Mouse (Mus musculus) forebrain, embryonic 16.5 days (tissue): ENCODE measurements at regions not wholly inside any gene's neighbourhood (a gene's known extent, or its start where the extent isn't known, plus 50 kb on each side); places are given as distances from the start of the nearest gene placed in this dataset.
A peak's percentile ranks its signal among the peaks of the same experiment; 100 is the strongest.
"Not testable (repeated sequence)": the region's sequence is repeated elsewhere in the genome, so short reads cannot be mapped to it uniquely, and the experiment has no call there.

Experiments
- ATAC-seq: fragments of 200-750 bp; cut with Nextera tagmentation; 2 replicates; pipeline ENCODE4 v1.8.0; 2017; ENCODE audit warnings: mild to moderate bottlenecking, moderate library complexity
- H3K27ac ChIP-seq: fragments of 300-500 bp; sonication (generic); 2 replicates; pipeline ENCODE4 v1.5.1; 2014; ENCODE audit warnings: low read length, control low read depth
- H3K27me3 ChIP-seq: fragments of 300-500 bp; sonication (generic); replicated peaks from 2 replicates; pipeline ENCODE4 v1.6.1; 2014; ENCODE audit warnings: low read length; ENCODE audit not compliant: control insufficient read depth, insufficient read depth
- H3K36me3 ChIP-seq: fragments of 300-500 bp; sonication (generic); 2 replicates; pipeline ENCODE4 v1.6.1; 2014; ENCODE audit not compliant: control insufficient read depth, insufficient read depth
- H3K4me1 ChIP-seq: fragments of 300-500 bp; sonication (generic); replicated peaks from 2 replicates; pipeline ENCODE4 v1.6.1; 2014; ENCODE audit warnings: low read length; ENCODE audit not compliant: control insufficient read depth, insufficient read depth
- H3K4me2 ChIP-seq: fragments of 300-500 bp; sonication (generic); 2 replicates; pipeline ENCODE4 v1.6.1; 2014; ENCODE audit warnings: mild to moderate bottlenecking, low read length, control low read depth
- H3K4me3 ChIP-seq: fragments of 300-500 bp; sonication (generic); replicated peaks from 2 replicates; pipeline ENCODE4 v1.5.1; 2014; ENCODE audit warnings: mild to moderate bottlenecking, low read length, control low read depth
- H3K9ac ChIP-seq: fragments of 300-500 bp; sonication (generic); replicated peaks from 2 replicates; pipeline ENCODE4 v1.6.1; 2014; ENCODE audit warnings: low read depth, low read length, control low read depth
- H3K9me3 ChIP-seq: fragments of 300-500 bp; sonication (generic); 2 replicates; pipeline ENCODE4 v1.6.1; 2016; ENCODE audit warnings: low read length; ENCODE audit not compliant: control insufficient read depth
- WGBS: fragments of 180-500 bp; shearing (Covaris S2); extraction: QIAGEN DNeasy Blood & Tissue Kit; methylation state at CpG from one replicate; pipeline ENCODE4 v1.1.7; 2014; 5-methylcytosine and 5-hydroxymethylcytosine counted together

DNA sequence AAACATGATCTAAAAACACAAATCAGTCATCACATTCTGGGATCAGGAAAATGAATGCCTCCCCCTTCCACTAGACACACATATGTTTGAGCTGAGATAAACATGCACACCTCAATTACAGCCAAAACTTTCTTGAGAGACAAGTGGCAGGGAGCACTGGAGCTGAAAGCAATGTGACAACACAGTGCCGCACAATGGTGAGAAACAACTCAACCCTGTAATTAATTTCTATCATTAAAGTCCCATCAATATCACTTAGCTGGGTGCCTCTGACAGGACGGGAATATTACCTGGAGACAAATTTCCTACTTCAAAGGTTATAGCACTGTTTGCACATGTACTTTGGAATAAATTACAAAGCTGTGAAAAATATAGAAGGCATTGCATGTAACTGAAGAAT lies 381.2 kb upstream of the Amd2 start:
- Histone ChIP-seq H3K9ac (no peak overlapping the region), H3K4me2 (no peak overlapping the region), H3K4me1 (no peaks in the 10 kb centered on the region), H3K27me3 (no peaks in the 10 kb centered on the region), H3K9me3 (no peaks in the 10 kb centered on the region), H3K27ac (no peak overlapping the region), H3K36me3 (no peaks in the 10 kb centered on the region), H3K4me3 (no peak overlapping the region)
- 35% methylated on average over 2 of the region's 2 CpGs for WGBS
- peak; percentile 81 for ATAC-seq

DNA sequence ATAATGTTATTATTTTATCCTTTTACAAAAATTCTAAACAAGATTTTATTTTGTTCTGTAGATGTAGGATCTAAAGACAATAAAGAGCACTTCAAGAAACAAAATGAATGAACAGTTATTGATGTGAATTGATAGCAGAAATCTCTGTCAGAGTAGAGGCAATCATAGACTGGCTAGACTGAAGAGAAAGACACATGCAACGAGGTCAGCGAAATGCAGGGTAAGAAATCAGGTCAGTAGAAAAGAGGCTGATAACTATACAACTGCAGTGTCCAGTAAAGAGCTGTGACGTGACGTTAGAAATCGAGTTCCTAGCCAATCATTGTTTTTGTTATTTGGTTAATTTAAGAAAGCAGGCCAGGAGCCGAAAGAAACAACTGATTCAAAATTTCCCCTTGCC lies 343.0 kb upstream of the Amd2 start:
- H3K36me3 ChIP-seq, result no peaks in the 10 kb centered on the region
- H3K9ac ChIP-seq, result no peak overlapping the region
- no peak overlapping the region for H3K4me2 ChIP-seq
- no peak for ATAC-seq
- H3K27me3 ChIP-seq, result no peaks in the 10 kb centered on the region
- no peaks in the 10 kb centered on the region for H3K4me1 ChIP-seq
- no peak overlapping the region for H3K27ac ChIP-seq
- WGBS, result 84% methylated on average over 6 of the region's 6 CpGs
- no peak overlapping the region for H3K4me3 ChIP-seq
- no peaks in the 10 kb centered on the region for H3K9me3 ChIP-seq

DNA sequence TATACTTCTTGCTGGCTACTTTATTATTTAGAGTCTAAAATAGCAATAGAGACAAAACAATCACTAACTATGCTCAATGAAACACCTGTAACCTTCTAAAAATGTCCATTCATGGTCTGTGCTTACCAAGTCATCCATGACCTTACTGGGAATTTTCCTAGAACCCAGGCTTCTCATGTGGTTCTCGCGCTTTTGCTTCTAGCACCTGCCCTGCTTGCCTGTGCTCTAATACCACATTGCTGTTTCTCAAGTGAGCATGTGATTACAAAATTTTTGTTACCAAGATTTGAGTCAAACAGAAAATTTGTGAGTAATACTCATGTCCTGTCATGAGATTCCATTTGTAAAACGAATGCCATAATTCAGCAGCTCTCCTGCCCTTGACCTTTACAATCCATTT lies 324.8 kb upstream of the Amd2 start:
- Histone ChIP-seq H3K4me2 (no peak overlapping the region), H3K4me3 (no peak overlapping the region), H3K4me1 (no peaks in the 10 kb centered on the region), H3K9me3 (no peaks in the 10 kb centered on the region), H3K27ac (no peak overlapping the region), H3K36me3 (no peaks in the 10 kb centered on the region), H3K27me3 (no peaks in the 10 kb centered on the region), H3K9ac (no peak overlapping the region)
- WGBS, result 87% methylated on average over 3 of the region's 3 CpGs
- ATAC-seq, result no peak

DNA sequence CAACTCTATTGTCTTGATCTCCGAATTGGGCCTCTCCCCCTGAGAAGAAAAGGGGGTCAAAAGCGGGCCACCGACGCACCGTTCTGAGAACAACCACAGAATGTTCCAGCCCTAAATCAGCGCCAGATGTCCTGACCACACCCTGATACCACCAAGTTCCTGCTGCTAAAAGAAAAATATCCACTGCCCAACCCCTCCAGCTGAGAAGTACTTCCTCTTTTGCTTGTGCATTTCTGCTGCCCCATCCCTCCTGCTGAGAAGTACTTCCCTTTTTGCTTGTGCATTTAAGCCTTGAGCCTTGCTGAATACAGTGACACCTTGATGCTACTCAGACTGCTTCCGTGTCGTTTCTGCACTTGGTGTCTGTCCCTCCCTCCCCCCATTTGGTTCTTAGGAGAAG lies 287.2 kb upstream of the Amd2 start:
- not testable (repeated sequence) for H3K9me3 ChIP-seq, H3K27me3 ChIP-seq, ATAC-seq, H3K4me3 ChIP-seq, H3K4me2 ChIP-seq, H3K36me3 ChIP-seq, H3K27ac ChIP-seq, H3K4me1 ChIP-seq, H3K9ac ChIP-seq
- WGBS, result 76% methylated on average over 4 of the region's 8 CpGs

DNA sequence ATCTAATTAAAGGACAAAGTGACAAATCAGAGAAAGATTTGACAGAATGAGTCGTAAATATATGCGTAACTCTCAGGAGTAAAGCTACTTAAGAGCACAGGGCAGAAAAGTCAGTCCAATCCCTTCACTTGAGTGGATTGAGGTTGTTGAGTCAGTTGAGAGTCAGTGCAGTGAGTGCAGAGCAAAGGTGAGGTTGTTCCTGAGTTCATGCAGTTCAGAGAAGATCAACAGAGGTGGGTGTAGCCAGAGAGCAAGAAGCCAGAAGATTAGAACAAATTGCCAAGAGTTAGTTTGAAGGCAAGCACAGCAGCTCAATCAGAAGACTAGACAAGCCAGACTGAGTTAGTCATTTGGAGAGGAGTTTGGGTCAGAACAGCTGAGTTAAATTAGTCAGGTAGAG lies 237.4 kb upstream of the Amd2 start:
- Histone ChIP-seq H3K9me3 (no peaks in the 10 kb centered on the region), H3K4me3 (no peak overlapping the region), H3K9ac (no peak overlapping the region), H3K36me3 (no peaks in the 10 kb centered on the region), H3K4me1 (no peaks in the 10 kb centered on the region), H3K27me3 (no peaks in the 10 kb centered on the region), H3K27ac (no peak overlapping the region), H3K4me2 (no peak overlapping the region)
- no peak for ATAC-seq
- 85% methylated on average over 2 of the region's 2 CpGs for WGBS

DNA sequence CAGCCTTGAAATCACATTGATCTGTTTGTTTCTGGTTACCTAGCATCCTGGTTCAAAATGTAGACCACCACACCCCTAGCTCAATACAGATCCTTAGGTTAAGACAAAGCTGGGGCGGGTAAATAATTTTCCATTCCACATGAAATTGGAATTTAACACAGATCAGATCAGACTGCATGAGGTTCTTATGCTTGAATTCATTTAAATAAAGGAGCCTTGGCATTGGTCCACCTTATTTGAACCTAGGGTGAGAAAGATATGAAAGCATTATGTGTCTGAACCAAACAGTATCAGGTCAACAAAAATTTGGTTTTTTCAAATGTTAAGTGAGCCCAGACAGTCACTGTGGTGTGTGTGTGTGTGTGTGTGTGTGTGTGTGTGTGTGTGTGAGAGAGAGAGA lies 234.3 kb upstream of the Amd2 start:
- Histone ChIP-seq H3K4me2 (no peak overlapping the region), H3K27me3 (no peaks in the 10 kb centered on the region), H3K9ac (no peak overlapping the region), H3K4me1 (no peaks in the 10 kb centered on the region), H3K27ac (no peak overlapping the region), H3K4me3 (no peak overlapping the region), H3K9me3 (no peaks in the 10 kb centered on the region), H3K36me3 (no peaks in the 10 kb centered on the region)
- 74% methylated on average over 1 of the region's 1 CpGs for WGBS
- no peak for ATAC-seq

DNA sequence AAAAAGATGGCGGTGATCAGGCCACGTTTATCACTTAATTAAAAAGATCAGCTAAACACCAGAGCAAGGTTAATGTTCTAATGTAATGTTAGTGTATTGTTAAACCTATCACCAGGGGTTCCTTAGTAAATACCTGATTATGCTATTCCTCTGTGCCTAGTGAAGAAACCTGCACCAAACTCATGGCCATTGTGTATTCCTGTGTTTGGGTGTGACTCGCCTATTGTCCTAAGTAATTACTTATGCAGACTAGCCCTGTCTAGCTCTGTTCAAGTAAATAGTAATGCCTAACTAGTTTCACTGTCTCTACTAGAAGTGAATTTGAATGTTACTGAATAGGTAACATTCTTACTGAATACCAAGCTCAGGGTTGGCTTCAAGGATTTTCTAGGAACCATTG lies 231.6 kb upstream of the Amd2 start:
- no peak for ATAC-seq
- Histone ChIP-seq H3K4me3 (no peak overlapping the region), H3K27ac (no peak overlapping the region), H3K9me3 (no peaks in the 10 kb centered on the region), H3K36me3 (no peaks in the 10 kb centered on the region), H3K4me2 (no peak overlapping the region), H3K4me1 (no peaks in the 10 kb centered on the region), H3K9ac (no peak overlapping the region), H3K27me3 (no peaks in the 10 kb centered on the region)
- WGBS, result 88% methylated on average over 3 of the region's 3 CpGs

DNA sequence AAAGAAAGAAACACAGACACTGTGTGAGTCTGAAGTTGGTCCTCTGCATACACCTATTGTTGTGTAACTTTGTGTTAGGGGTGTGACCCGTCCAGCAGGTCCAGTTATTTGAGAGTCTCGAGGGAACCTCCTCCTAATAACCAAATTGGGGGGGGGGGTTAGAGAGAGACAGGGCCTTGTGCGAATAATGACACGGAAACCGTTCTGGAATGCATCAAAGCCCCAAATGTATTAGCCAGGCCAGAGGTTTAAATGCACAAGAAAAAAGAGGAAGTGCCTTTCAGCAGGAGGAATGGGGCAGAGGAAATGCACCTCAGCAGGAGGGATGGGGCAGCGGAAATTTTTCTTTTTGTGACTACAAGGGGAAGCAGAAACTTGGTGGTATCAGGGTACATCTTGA lies 228.9 kb upstream of the Amd2 start:
- no peak for ATAC-seq
- no peak overlapping the region for H3K27ac ChIP-seq
- H3K4me1 ChIP-seq, result no peaks in the 10 kb centered on the region
- H3K36me3 ChIP-seq, result no peaks in the 10 kb centered on the region
- no peak overlapping the region for H3K9ac ChIP-seq
- no peak overlapping the region for H3K4me3 ChIP-seq
- no peaks in the 10 kb centered on the region for H3K9me3 ChIP-seq
- H3K27me3 ChIP-seq, result no peaks in the 10 kb centered on the region
- no peak overlapping the region for H3K4me2 ChIP-seq
- 82% methylated on average over 6 of the region's 6 CpGs for WGBS
